Mouse (Mus musculus) neutrophil, adult 5-6 weeks (primary cell): Measurements from ENCODE around the gene Snx29. TPM values are rescaled to one million over a fixed set of nuclear protein-coding genes. Genes with fewer than 3 reads are reported as not detected.

ENCODE experiments used
- ATAC-seq: fragments of 151-379, 151-347 bp; 2 replicates; pipeline ENCODE4 v1.8.0; 2017; ENCODE audit warnings: mild to moderate bottlenecking, moderate TSS enrichment; ENCODE audit not compliant: insufficient number of reproducible peaks, poor library complexity, low FRiP score, severe bottlenecking; ENCODE audit errors: extremely low read depth
- total RNA-seq: library from RNA; stranded (forward); fragments of 200-1000 nt; gene quantifications from 2 replicates; pipeline ENCODE4 v1.2.3, GENCODE M21; 2017

Gene Snx29
- total RNA-seq, 1 experiment from 2014 or later, result 135 TPM

DNA sequence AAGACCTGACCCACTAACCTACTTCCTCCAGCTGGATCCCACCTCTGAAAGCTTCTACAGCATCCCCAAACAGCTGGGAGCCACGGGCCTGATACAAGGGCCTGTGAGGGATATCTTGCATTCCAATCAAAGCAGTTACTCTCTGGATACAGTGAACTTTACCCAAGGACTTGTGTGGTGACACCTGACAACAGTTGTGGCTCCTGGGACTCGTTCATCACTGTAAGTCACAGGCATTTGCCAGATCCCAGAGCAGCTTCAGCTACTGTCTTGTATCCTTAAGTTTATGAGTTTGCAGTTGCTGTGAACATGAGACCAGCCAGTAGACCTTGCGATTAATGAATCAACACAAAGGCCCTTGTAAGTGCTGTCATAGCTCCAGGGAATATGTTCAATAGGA, 405.4 kb downstream of the Snx29 start:
- ATAC-seq, result no peak

DNA sequence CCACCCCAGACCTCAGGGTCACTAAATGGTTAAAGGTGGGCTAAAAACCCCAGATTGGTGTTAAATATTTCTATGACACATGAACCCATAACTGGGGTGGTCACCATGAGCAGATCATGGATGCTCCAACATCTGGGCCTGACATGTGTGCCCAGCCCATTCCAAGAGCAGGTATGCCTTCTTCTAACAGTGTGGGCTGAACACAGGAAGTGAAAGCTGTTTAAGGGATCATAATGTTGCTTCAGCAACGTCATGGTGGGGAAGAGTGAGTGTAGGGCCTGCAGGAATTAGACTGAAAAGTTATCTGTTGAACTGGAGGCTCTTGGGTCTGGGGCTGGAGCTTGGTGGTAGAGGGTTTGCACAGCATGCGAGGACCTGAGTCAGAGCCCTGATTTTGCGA, 405.9 kb downstream of the Snx29 start:
- no peak for ATAC-seq

DNA sequence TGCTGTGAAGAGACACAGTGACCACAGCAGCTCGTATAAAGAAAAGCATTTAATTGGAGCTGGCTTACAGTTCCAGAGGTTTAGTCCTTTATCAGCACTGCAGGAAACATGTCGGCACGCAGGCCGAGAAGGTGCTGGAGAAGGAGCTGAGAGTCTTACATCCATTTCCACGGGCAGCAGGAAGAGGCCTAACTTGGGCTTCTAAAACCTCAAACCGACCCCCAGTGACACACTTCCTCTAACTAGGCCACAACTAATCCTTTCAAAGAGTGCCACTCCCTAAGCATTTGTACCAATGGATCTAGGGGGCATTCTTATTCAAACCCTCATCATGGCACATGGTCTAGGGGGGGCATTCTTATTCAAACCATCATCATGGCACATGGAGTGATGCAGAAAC, 406.4 kb downstream of the Snx29 start:
- no peak for ATAC-seq

DNA sequence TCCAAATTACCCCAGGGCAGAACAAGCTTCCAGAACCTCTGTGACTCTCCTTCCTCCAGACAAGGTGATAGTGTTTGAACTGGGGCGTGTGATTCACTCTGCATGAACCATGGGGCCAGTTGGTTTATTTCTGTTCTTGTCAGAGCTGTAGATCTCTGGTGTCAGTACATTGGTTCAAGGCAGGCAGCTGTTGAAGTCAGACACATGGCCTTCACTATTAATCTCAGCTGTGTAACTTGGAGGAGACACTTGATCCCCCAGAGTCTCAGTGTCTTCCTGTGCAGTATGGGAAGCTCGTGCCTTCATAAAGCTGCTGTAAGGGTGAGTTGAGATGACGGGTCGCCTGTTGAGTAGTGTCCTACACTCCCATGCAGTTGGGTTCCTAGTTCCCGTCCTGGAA, 407.1 kb downstream of the Snx29 start:
- ATAC-seq, result no peak

DNA sequence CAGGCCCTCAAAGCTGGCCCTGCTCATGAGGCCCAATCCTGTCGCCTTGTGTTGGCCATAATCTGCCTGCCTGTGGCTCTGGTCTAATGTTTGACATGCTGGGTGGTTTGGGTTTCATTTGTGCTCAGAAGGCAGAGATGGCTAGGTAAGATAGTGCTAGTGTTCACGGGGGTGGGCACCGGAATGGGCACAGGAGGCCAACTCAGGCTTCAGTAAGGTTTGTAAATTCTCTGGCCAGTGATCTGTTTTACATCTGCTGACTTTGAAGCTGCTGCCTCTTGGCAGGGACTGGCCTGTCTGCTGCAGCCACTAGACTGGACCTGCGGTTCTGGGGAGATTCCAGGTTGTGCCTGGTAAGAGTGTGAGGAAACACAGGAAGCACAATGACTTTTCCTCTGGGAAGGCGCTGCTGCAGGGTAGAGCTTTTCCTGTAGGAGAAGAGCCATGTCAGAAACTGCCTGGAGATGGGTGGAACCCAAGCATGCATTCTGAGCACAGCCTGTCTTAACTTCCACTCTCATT, 408.4 kb downstream of the Snx29 start:
- no peak for ATAC-seq

DNA sequence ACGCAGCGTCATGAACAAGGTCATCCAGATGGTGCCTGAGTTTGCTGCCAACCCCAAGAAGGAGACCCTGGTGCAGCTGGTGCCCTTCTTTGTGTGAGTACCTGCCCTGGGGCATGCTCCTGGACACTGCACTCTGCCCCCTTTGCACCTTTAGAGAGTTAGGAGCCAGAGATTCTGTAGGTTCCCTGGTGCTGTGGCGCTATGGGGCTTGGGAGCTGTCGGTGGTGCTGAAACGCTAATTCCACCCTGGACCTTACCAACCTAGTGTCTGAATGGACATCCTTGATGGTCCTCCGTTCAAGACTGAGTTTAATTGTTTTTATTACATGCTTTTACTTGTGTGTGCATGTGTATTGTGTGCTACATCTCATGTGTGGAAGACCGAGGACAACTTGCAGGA, 415.6 kb downstream of the Snx29 start:
- ATAC-seq, result no peak

DNA sequence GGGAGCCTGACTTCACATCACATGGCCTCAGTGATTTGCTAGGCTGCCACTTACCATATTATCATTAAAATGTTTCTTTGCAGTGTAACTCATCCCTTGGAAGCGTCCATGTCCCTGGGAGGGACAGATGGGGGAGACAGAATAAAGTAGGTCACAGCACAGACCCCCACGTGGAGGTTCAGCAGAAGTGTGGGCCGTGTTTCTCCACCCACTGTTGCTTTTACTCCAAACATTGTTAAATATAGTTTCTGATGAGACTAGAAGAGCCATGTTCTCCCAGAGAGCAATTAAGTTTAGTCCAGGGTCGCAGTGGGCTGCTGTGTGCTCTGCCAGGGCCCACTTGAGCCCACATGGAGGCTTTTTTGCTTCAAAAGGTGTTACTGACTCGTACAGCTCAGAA, 419.2 kb downstream of the Snx29 start:
- no peak for ATAC-seq

DNA sequence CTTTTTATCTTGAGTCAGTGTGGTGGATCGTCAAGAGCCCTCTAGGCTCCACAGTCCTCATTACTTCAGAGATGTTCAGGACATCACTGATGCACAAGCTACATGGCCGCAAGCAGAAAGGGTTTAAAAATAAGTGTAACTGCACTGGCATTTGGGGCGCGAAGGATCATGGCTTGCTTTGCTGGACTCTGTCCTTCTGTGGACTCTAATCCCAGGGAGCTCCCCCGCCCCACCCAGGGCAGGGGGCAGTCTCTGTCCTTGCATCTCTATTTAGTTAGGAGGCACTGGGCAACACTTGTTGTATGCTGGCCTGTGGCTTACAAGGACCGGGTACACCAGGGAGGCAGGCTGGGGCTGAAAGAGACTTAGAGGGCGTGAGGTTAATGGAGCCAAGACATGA, 419.6 kb downstream of the Snx29 start:
- ATAC-seq, result no peak

DNA sequence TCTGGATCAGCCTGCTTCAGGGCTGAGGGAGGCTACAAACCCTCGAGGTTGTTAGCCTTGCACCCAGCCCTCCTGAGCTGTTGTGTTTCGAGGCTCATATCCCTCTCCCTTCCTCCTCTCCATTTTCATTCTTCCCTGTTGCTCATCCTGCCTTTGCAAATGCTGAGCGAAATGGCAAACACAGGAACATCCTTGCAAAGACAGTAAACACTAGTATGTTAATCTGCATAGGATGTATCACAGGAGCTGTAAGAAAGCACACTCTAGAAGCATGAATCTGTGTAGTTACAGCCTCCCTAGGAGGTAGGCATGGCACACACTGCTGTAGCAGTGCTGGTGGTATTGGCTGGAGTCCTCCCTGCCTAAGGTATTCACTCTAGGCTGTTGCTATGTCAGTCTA, 420.3 kb downstream of the Snx29 start:
- ATAC-seq, result no peak

DNA sequence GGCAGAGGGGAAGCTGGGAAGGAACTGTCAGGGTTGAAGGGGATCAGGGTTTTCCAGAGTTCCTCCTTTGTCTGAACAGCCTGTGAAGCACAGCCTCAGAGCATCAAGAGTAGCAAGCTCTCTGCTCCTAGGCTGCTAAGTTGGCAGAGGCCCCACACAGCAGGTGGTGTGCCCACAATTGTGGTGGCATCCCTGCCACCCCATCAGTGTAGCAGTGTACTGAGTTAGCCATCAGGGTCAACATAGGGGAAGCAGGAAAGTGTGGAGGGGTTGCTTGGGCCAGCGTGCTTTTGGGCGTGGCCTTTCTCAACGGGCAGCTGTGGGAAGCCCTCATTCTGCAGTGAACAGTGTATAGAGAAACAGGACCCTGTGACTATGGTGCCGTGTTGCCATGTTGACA, 421.0 kb downstream of the Snx29 start:
- ATAC-seq, result no peak

DNA sequence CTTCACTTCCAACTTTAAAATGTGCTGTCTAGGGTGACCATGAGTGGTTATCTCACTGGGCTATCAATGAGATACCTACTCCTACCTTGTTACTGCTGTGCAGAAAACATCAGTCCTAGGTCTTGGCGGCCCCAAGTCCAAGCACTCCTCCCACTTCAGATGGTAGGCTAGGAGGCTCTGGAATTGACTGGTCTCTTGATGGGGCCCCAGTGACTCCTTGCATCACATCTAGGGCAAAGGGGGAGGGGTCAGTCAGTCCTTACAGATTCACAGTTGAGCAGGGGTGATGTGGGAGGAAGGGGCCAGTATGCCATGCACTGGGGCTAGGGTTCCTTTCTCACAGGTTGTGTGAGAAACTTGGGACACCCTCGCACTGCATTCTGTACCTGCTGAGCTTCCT, 423.3 kb downstream of the Snx29 start:
- no peak for ATAC-seq

DNA sequence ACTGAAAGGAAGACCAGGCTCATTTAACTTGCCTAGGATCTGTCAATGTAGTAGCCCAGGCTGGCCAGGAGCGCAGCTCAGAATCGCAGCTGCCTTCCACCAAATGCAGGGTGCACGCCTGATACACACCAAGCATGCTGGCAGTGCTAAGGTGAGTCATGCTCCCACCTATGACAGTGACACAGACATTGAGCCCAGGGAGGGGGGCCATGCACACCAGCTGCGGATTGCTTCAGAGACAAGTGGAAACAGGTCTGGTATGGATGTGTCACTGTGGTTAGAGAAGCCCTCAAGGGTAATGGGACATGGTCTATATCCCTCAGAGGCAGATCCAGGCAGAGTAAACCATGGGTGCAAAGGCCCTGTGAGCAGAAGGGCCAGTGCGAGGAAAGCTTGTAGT, 425.2 kb downstream of the Snx29 start:
- no peak for ATAC-seq

DNA sequence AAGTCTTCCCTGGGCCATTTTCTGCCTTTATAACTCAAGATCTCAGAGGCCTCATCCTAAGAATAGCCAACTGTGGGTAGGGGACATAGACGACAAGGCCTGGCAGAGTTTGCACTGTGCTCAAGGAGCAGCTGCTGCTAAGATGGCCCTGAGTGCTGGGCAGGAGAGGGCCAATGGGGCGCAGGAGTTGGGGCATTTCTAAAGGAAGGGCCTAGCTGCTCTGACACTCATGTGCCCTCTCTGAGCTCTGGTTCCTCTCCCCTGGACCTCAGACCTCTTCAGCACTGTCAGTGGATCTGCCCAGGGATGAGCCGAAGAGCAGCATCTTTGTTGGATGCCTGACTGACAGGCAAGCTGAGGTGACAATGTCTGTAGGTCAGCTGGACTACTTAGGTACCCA, 426.4 kb downstream of the Snx29 start:
- ATAC-seq, result no peak

DNA sequence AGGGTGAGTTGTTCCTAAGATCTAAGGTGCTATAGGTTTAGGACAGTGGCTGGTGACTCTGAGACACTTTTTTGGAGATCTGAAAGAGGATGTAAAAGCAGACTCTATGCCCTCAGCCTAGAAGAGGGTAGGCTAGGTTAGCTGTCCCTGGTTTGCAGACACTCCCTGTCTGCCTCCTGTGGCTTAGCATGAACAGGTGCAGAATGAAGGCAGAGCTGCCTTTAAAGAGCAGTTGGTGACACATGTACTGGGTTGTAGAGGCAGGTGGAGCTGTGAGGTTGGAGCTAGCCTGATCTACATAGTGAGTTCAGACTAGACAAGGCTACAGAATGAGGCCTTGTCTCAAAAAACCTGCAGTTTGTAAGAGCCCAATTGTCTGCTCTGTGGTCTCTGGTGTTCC, 427.9 kb downstream of the Snx29 start:
- ATAC-seq, result no peak

DNA sequence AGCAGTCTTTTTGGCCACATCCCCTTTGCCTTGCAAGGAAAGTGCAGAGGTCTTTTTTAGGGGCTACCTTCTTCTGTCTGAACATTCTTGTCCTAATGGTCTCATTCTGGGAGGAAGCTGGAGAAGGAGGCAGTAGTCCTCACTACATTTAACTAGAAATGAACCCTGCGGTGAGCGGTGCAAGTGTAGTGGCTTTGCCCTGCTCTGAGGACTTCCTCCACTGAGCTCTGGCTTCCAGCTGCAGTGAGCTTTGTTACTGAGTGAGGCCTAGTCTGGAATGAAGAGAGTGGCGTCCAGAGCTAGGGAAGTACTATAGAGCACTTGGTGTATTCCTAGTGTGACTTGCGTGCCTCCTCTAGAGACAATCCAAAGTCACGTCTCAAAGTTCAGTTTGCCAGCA, 429.8 kb downstream of the Snx29 start:
- ATAC-seq, result no peak

DNA sequence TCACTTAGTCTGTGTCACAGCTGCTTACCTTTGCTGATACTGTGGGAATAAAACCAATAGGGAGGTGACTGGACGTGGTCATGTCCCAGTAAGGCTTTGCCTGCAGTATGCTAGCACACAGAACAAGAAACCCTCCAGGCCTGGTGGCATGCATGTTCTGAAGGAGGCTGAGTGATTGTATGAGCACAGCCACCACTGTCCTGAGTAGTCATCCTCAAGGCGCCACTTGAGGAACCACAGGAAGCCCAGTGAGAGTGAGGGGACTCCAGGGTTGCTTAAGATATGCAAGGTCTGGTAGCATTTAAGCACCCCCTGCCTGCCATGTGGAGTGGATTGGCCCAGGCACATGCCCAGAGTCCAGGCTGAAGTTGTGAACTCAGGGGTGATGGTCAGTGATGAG, 430.8 kb downstream of the Snx29 start:
- ATAC-seq, result no peak

DNA sequence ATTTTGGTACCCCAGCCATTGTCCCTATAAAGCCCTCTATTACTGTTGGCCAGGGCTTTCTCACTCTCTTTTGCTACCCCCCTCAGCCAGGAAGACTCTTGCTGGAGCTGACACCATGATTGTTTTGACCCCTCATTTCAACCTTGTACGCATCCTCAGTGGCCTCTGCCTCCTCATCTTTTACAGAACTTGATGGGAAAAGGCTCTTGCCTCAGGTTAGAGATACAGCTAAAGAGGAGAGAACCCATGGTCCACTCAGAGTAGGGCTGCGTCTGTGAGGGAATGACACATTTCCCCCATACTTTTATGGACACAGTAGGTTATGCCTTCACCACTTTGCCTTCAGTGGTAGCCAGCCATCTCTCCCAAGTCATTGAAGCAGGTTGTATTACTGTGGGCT, 431.4 kb downstream of the Snx29 start:
- ATAC-seq, result no peak

DNA sequence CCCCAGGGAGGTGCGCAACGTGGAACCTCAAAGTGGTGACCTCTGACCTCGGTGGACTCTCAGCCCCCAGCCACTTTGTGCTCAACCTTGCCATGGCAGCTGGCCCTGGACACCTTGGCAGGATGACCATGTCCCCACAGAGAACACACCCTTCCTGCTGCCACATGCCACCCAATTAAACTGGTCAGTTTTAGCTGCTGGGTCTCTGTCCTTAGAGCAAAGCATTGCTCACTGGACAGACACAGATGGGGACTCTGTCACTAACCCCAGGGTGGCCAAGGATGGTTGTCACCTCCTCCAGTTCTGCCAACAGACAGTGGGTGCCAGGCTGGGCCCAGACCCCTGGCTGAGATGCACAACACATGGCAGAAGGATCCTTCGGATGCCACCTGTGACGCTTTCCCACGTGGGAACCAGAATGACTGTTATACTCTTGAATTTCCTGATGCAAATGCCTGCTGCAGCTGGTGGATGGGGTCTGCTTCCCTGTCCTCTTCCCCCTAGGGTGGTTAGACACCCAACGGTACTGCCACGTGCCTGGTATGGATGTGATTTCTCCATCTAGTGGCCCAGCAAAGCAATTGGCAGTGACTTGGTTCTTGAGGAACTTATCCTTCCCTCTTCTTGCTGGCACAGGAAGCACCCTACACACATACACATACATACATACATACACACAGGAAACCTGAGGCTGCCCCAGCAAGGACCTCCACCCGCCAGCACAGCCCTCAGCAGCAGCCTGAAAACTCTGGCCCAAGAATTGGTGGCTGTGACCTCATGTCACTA, 432.8 kb downstream of the Snx29 start:
- no peak for ATAC-seq

DNA sequence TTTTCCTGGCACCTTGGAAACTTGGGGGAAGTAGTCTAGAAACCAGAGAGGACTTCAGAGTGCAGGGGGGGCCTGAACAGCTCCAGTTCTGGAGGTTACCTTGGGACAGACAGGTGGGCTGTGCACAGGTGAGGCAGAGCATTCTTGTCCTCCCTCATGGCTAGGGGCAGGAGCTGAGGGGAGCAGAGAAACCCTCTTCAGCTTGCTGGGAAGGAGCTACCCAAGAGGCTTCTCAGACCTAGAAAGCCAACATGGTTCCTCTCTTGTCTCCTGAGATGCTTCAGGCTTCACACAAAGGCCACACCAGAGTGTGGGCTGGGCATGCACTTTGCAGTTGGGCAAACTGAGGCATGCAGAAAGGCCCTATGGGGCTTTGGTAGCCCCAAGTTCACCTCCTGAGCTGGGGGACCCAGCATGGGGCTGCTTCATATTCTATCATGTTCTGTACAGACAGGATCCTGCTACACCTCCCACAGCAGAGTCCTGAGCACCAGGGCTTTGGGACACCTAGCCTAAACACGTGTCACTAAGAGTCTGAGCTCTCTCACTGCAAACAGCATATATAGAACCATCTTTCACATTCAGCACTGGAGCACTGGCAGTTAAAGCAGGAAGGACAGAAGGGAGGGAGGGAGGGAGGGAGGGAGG, 434.0 kb downstream of the Snx29 start:
- ATAC-seq, result no peak

DNA sequence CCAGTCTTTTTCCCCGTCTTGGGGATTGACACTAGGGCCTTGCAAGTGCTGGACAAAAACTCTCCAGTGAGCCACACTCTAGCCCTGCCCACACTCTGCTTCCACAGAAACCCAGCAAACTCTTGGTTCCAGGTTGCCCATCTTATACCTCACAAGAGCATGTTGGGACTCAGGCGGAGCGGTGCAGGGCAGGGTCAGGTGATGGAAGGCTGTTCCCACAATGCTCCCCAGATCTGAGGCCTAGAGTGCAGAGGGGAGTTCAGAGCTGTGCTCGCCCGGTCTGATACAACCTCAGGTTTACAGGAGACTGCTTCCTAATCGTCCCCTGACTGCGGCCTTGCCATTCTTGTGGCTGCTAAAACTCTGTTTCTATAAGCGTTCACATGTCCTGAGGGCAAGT, 434.8 kb downstream of the Snx29 start:
- ATAC-seq, result no peak

DNA sequence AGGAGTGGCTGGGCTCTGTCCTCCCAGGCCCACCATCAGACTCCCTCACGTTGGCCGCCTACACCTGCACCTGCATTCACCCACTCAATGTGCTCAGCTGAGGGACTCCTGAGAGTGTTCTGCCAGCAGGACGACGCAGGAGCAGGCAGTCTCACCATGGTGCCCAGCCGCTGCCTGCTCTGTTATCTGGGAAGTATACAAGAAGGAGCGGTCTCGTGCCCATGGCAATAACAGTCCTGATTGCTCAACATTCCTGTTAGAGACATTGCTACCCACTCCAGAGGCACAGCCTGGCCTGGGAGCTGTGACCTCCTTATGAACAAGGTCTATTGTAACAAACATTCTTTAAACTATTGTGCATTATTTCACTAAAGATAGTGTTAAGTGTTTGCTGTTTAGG, 435.2 kb downstream of the Snx29 start:
- ATAC-seq, result no peak
